Mouse (Mus musculus): ENCODE measurements at regions not wholly inside any gene's neighbourhood (a gene's known extent, or its start where the extent isn't known, plus 50 kb on each side); places are given as distances from the start of the nearest gene placed in this dataset.

DNA sequence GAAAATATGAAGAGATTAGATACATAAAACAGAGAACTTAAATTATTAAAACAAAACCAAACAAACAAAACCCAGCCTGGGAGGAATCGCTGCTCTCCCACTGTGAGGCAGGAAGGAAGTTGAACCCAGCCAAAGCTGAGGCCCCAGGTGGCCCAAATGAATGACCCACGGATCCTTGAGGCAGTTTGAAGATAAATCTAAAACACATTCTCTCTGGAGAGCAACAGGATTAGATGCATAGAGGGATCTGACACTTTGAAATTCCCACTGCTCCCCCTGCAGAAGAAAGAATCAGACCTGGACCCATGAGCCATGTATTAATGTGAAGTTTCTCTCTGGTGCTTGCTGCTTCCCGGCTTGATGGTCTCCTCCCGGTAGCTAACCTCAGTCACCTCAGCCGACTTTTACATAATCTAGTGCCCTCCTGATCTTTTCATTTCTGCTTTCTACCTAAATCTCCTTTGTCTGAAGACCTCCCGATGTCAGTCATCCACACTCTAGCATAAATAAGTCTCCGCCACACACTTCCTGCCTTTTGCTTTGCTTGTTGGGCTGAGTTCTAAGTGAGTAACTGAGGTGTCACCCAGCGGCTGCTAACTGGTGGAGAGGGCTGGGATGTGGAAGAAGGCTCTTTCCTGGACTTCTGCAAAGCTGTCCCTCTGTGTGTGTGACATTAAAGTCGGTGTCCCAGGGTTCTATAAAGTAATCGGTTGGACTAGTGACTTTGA, 74.6 kb downstream of the Skor1 start:
- no peak for TF ChIP-seq USF1 (IDR thresholded peaks at IDR 0.05; ENCODE audit: low read depth)
- no peak for TF ChIP-seq E2F4 (IDR thresholded peaks at IDR 0.05; ENCODE audit: insufficient read depth)
- TF ChIP-seq POLR2A (IDR thresholded peaks at IDR 0.05; ENCODE audit: insufficient read length, low read depth) = no peak
- no peak for TF ChIP-seq MYOD1 (IDR thresholded peaks at IDR 0.05; ENCODE audit: control insufficient read depth in 1 of 3, insufficient read length in 2 of 3, low read depth in 2 of 3)
- TF ChIP-seq POLR2AphosphoS2 (IDR thresholded peaks at IDR 0.05; ENCODE audit: insufficient read length, low read depth) = no peak
- TF ChIP-seq MYOG (IDR thresholded peaks at IDR 0.05; ENCODE audit: control insufficient read depth in 1 of 3, insufficient read depth in 1 of 3, insufficient read length in 2 of 3, low read depth in 2 of 3) = no peak
- TF ChIP-seq TCF12 (IDR thresholded peaks at IDR 0.05; ENCODE audit: insufficient read depth, poor library complexity, severe bottlenecking) = no peak
- no peak for TF ChIP-seq MAX (IDR thresholded peaks at IDR 0.05; ENCODE audit: low read depth)
